In genomic region chr2:83625226-83626108, GRCm38 (mm10) we compare ENCODE assay signal across 8 mouse cellular contexts. TPM values are rescaled to one million over a fixed set of nuclear protein-coding genes. Genes with fewer than 3 reads are reported as not detected.
DNase-seq lines count a peak whose midpoint lies in the region; ATAC-seq and TF ChIP-seq lines count a peak whose summit lies in the region.

No protein-coding gene starts in this region.

- H3K9ac ChIP-seq in limb, embryonic 14.5 days (ENCODE audit: low read depth, low read length, severe bottlenecking): no peak overlapping the region

- H3K27ac ChIP-seq in cortical plate, adult 2 months (ENCODE audit: insufficient read depth, low read length): no peak overlapping the region
- H3K27ac ChIP-seq in limb, embryonic 14.5 days (replicated peaks; ENCODE audit: low read depth, low read length): no peak overlapping the region

- peak; percentile 78 for TF ChIP-seq CTCF in cortical plate, adult 2 months (IDR thresholded peaks at IDR 0.05; ENCODE audit: extremely low read depth, insufficient read depth, low read length)

- 0 out of 2 replicates have a peak, but pooled peaks have one; percentile 50 for ATAC-seq in limb, embryonic 14.5 days (ENCODE audit: low FRiP score, low read depth)

- H3K4me3 ChIP-seq in cortical plate, adult 2 months (ENCODE audit: insufficient read depth, low read length): no peak overlapping the region
- H3K4me3 ChIP-seq in limb, embryonic 14.5 days (replicated peaks; ENCODE audit: low read length): no peak overlapping the region

- no peaks in the 10 kb centered on the region for H3K4me1 ChIP-seq in cortical plate, adult 2 months (ENCODE audit: control insufficient read depth, insufficient read depth, low read length)
- H3K4me1 ChIP-seq in limb, embryonic 14.5 days (ENCODE audit: control insufficient read depth, insufficient read depth, low read length): no peaks in the 10 kb centered on the region

- TF ChIP-seq POLR2A in cortical plate, adult 2 months (IDR thresholded peaks at IDR 0.05; ENCODE audit: extremely low read depth, insufficient read depth, low read length): no peak
- no peak for TF ChIP-seq POLR2A in limb, embryonic 14.5 days (IDR thresholded peaks at IDR 0.05; ENCODE audit: borderline replicate concordance, extremely low read depth, insufficient read depth, insufficient read length)

- H3K36me3 ChIP-seq in limb, embryonic 14.5 days (ENCODE audit: control insufficient read depth, insufficient read depth, low read length): no peaks in the 10 kb centered on the region

- no peak overlapping the region for H3K4me2 ChIP-seq in limb, embryonic 14.5 days (replicated peaks; ENCODE audit: low read depth, low read length, severe bottlenecking)

- peak; percentile 69 to 72 for DNase-seq in left cerebral cortex, adult 18-20 months (ENCODE audit: low spot score in 2 of 2)
- no peak for DNase-seq in left cerebral cortex, adult 11 months (ENCODE audit: low spot score)
- DNase-seq in gastrocnemius, postnatal 36 days: peak; percentile 59 to 61
- DNase-seq in kidney, adult 18-20 months: peak; percentile 69
- peak; percentile 78 for DNase-seq in limb, embryonic 14.5 days (ENCODE audit: low spot score)
- DNase-seq in monocyte, adult 2 months (ENCODE audit: low read depth in 1 of 2, low spot score in 2 of 2): peak; percentile 28 to 32
- peak; percentile 50 to 84 for DNase-seq in spleen, postnatal 10 days (ENCODE audit: low spot score in 2 of 2)

- no peaks in the 10 kb centered on the region for H3K27me3 ChIP-seq in limb, embryonic 14.5 days (ENCODE audit: control insufficient read depth, insufficient read depth, low read length)

- intact Hi-C loops in gastrocnemius, postnatal 36 days (cut with DNase I): loop anchor here (5.0 kb wide), 1 partner anchor 147 kb away; no protein-coding TSS in a partner anchor

- H3K9me3 ChIP-seq in limb, embryonic 14.5 days (ENCODE audit: control insufficient read depth, low read length): no peaks in the 10 kb centered on the region

- WGBS in limb, embryonic 14.5 days: 31% methylated on average over 10 of the region's 10 CpGs

RNA-seq across cellular contexts. Expression of gene Zc3h15, which starts 18.8 kb away (rescaled TPM):
- 100 to 1,000 TPM; 142 to 145 TPM for total RNA-seq in left cerebral cortex, adult 18-20 months (2021)
- polyA plus RNA-seq in cortical plate, adult 2 months (2012; rRNA removed): 103 and 106 TPM in 2 replicates
- total RNA-seq in gastrocnemius, postnatal 36 days (2021): 10 to 100 TPM; 56.2 to 58.0 TPM
- 63.0 and 97.1 TPM in 2 replicates for polyA plus RNA-seq in limb, embryonic 14.5 days (2012; rRNA removed)
- polyA plus RNA-seq in limb, embryonic 14.5 days (2014; fragmentation: Nextera tagmentation; extraction: Ambion mirVana): 110 and 125 TPM in 2 replicates
